Mouse (Mus musculus) midbrain, embryonic 13.5 days (tissue): ENCODE results near the gene Celf1. TPM values are rescaled to one million over a fixed set of nuclear protein-coding genes. Genes with fewer than 3 reads are reported as not detected.
A peak's percentile ranks its signal among the peaks of the same experiment; 100 is the strongest.

ENCODE experiments used
- ATAC-seq: fragments of 200-750 bp; cut with Nextera tagmentation; 2 replicates; pipeline ENCODE4 v1.8.0; 2017; ENCODE audit warnings: mild to moderate bottlenecking, moderate TSS enrichment, moderate library complexity
- H3K27ac ChIP-seq: fragments of 300-500 bp; sonication (generic); 2 replicates; pipeline ENCODE4 v1.5.1; 2015; ENCODE audit warnings: inconsistent platforms, mild to moderate bottlenecking, moderate library complexity
- H3K27me3 ChIP-seq: fragments of 300-500 bp; sonication (generic); 2 replicates; pipeline ENCODE4 v1.6.1; 2015; ENCODE audit warnings: mild to moderate bottlenecking, inconsistent platforms
- H3K36me3 ChIP-seq: fragments of 300-500 bp; sonication (generic); 2 replicates; pipeline ENCODE4 v1.6.1; 2015; ENCODE audit warnings: mild to moderate bottlenecking, inconsistent platforms
- H3K4me1 ChIP-seq: fragments of 300-500 bp; sonication (generic); replicated peaks from 2 replicates; pipeline ENCODE4 v1.6.1; 2015; ENCODE audit warnings: inconsistent platforms
- H3K4me2 ChIP-seq: fragments of 300-500 bp; sonication (generic); replicated peaks from 2 replicates; pipeline ENCODE4 v1.6.1; 2015; ENCODE audit warnings: moderate library complexity, mild to moderate bottlenecking, inconsistent platforms
- H3K4me3 ChIP-seq: fragments of 300-500 bp; sonication (generic); replicated peaks from 2 replicates; pipeline ENCODE4 v1.5.1; 2015; ENCODE audit warnings: mild to moderate bottlenecking, inconsistent platforms
- H3K9ac ChIP-seq: fragments of 300-500 bp; sonication (generic); replicated peaks from 2 replicates; pipeline ENCODE4 v1.6.1; 2015; ENCODE audit warnings: mild to moderate bottlenecking, inconsistent platforms
- H3K9me3 ChIP-seq: fragments of 300-500 bp; sonication (generic); 2 replicates; pipeline ENCODE4 v1.6.1; 2016; ENCODE audit warnings: mild to moderate bottlenecking, inconsistent platforms
- WGBS: fragments of 180-500 bp; shearing (Covaris S2); methylation state at CpG from one replicate; pipeline ENCODE4 v1.1.7; 2015; 5-methylcytosine and 5-hydroxymethylcytosine counted together
- polyA plus RNA-seq: library from polyadenylated mRNA; unstranded; fragments of >200 nt; fragmentation: Nextera tagmentation; extraction: Ambion mirVana; gene quantifications from 2 replicates; pipeline ENCODE4 v1.2.1, GENCODE M21; 2015

Celf1 gene
- polyA plus RNA-seq, 1 experiment from 2014 or later = 137 TPM

DNA sequence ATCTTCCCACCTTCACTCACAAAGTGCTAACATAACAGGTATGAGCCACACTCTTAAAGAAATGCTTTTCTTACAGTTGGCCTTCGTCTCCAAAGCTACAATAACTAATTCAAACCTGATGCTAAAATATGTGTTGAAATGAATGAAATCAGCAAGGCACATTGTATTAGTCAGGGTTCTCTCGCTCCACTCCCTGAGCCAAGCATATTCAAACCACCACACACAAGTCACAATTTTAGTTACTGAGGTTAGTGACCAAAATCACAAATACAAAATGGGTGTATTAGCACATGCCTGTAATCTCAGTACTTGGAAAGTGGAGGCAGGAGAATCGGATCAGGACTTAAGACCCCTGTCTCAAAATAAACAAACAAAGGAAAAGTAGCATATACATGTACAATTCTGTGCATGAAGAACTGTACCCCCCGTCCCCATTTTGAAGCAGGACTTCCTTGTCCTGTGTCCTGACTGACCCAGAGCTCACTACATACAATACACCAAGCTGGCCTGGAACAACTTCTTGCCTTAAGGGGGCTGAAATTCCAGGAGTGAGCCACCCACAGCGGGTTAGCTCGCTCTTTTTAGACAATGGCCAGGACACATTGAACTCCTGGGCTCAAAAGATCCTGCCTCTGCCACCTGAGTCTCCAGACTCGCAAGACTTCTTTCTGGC, 23.5 kb upstream of the Celf1 start:
- ATAC-seq = peak; percentile 5; the same call in 1 of the 2 replicates
- Histone ChIP-seq H3K27me3 (no peaks in the 10 kb centered on the region), H3K4me3 (peak overlapping the region; percentile 71), H3K9me3 (no peaks in the 10 kb centered on the region), H3K4me1 (peaks cover 28% of the 10 kb centered on the region), H3K4me2 (peak overlapping the region; percentile 71), H3K9ac (peak overlapping the region; percentile 94), H3K36me3 (peaks cover 23% of the 10 kb centered on the region), H3K27ac (peak overlapping the region; percentile 92)
- 26% methylated on average over 7 of the region's 7 CpGs for WGBS

DNA sequence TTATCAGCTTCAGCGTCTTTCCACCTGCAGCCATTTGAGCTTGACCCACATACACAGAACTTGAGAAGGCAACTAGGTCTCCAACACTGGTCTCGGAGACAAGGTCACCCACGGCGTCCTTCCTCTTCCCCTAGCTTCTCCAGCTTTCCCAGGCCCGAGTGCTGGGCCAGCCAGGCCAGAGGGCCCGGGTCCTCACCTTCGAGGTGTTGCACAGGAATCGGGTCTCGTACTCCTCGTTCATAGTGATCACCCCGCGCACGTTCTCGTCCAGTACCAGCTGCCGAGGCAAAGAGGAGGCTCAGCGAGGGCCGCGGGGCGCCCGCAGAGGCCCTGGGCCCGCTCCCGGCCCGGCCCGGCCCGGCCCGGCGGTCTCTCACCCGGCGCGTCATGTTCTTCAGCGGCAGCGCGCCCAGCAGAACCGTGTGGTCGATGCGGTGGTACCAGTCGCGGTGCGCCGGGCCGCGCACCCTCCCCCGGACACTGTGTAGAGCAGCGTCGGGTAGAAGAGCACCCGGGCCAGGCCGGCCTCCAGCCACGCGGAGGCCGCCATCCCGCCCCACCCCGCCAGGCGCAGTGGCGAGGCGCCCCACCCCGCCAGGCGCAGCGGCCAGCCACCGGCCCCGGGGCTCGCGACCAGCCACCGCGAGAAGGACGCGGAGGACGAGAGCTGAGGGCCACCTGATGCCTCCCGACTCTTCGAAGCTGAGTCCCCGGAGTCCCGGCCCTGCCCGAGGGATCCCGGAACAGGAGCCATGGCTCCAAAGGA, 22.8 kb upstream of the Celf1 start:
- peaks cover 28% of the 10 kb centered on the region for H3K4me1 ChIP-seq
- H3K27ac ChIP-seq = peak overlapping the region; percentile 92
- peak overlapping the region; percentile 71 for H3K4me2 ChIP-seq
- H3K9me3 ChIP-seq = no peaks in the 10 kb centered on the region
- H3K27me3 ChIP-seq = no peaks in the 10 kb centered on the region
- peak overlapping the region; percentile 94 for H3K9ac ChIP-seq
- H3K4me3 ChIP-seq = peak overlapping the region; percentile 71
- WGBS = under 1% methylated on average over 57 of the region's 73 CpGs
- peaks cover 18% of the 10 kb centered on the region for H3K36me3 ChIP-seq
- ATAC-seq = peak; percentile 91

DNA sequence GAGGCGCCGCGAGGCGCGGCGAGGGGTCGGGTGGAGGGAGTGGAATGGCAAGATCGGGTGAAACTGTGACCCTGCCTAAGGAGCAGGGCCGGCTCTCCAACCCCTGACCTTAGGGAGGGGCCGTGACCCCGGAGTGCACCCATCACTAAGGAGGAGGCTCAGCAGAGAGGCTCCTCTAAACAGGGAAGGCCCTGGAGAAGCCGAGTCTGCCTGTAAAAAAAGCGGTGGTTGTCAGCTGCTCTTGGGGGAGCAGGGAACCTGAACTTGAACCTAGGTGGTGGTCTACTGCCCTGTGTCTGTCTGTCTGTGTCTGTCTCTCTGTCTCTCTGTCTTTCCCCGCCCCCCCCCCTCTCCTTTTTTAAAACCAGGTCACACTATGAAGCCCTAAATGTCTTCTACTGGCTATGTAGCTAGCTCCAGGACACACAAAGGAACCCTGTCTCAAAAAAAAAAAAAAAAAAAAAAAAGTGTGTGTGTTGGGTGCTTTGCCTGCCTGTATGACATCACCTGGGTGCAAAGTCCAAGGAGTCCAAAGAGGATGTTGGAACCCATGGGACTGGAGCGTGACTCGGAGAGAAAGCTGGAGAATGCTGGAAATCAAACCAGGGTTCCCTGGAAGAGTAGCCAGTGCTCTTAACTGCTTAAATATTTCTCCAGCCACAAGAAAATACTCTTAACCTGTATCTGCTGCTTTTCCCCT, 22.0 kb upstream of the Celf1 start:
- peaks cover 11% of the 10 kb centered on the region for H3K36me3 ChIP-seq
- peaks cover 28% of the 10 kb centered on the region for H3K4me1 ChIP-seq
- 11% methylated on average over 16 of the region's 16 CpGs for WGBS
- peak; percentile 65; the same call in 1 of the 2 replicates for ATAC-seq
- H3K4me3 ChIP-seq = peak overlapping the region; percentile 71
- H3K27ac ChIP-seq = peak overlapping the region; percentile 92
- H3K27me3 ChIP-seq = no peaks in the 10 kb centered on the region
- peak overlapping the region; percentile 94 for H3K9ac ChIP-seq
- H3K9me3 ChIP-seq = no peaks in the 10 kb centered on the region
- H3K4me2 ChIP-seq = peak overlapping the region; percentile 71

DNA sequence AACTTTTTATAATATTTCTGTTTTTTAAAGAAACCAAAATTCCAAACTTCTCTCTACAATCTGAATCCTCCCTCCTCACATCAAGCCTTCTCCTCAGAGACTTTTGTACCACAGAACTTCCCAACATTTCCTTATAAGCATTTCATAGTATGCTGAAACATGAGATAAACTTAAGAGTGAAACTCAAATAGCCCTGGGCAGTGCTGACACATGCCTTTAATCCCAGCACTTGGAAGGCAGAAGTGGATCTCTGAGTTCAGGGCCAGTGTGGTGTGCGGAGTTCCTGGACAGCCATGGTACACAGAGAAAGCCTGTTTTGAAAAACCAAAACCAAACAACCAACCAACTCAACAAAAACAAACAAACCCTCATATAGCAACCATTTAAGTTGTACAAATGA, 19.0 kb upstream of the Celf1 start:
- H3K27me3 ChIP-seq = no peaks in the 10 kb centered on the region
- 90% methylated on average over 1 of the region's 1 CpGs for WGBS
- H3K9ac ChIP-seq = no peak overlapping the region
- H3K4me3 ChIP-seq = no peak overlapping the region
- no peaks in the 10 kb centered on the region for H3K36me3 ChIP-seq
- no peak for ATAC-seq
- no peaks in the 10 kb centered on the region for H3K9me3 ChIP-seq
- H3K4me1 ChIP-seq = peaks cover 18% of the 10 kb centered on the region
- no peak overlapping the region for H3K4me2 ChIP-seq
- H3K27ac ChIP-seq = no peak overlapping the region

DNA sequence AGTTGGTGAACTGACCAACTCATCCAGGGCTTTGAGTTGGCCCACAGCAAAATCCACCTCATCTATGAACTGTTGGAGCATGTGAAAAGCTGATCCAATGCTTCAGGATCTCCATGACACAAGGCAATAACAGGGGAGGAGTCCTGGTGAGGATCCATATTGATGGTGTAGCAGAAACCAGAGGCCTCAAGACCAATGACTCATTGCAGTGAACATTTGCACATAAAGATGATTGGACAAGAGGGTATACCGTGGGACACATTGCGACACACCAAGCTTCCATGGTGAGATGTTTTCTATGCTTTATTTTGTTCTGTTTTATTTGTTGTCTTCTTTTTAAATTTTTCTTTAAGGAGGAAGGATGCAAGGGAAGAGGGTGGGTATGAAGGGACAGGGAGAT, 17.5 kb upstream of the Celf1 start:
- Histone ChIP-seq H3K27me3 (no peaks in the 10 kb centered on the region), H3K4me1 (peaks cover 8% of the 10 kb centered on the region), H3K27ac (no peak overlapping the region), H3K36me3 (no peaks in the 10 kb centered on the region), H3K4me2 (no peak overlapping the region), H3K9me3 (no peaks in the 10 kb centered on the region), H3K9ac (no peak overlapping the region), H3K4me3 (no peak overlapping the region)
- 100% methylated on average over 2 of the region's 2 CpGs for WGBS
- no peak for ATAC-seq

DNA sequence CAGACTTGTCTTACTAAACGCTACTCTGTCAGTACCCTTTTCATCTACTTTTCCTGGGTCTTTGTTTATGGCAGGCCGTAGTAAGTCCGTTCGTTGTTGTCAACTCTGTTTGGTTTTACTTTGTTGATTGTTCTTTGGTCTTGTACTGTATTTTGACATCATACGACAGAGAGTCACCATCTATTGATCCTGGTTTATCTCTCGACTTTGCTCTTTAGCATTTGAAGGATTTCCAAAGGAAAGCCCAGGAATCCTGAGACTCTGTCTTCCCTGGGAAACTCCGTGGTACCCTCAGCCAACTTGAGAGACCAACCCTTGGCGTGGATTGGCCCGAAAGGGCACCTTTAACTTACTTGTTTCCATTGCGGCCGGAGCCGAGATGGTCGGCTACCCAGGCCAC, 11.6 kb upstream of the Celf1 start:
- H3K4me3 ChIP-seq = no peak overlapping the region
- no peak overlapping the region for H3K9ac ChIP-seq
- H3K27ac ChIP-seq = no peak overlapping the region
- H3K36me3 ChIP-seq = no peaks in the 10 kb centered on the region
- H3K9me3 ChIP-seq = no peaks in the 10 kb centered on the region
- 85% methylated on average over 13 of the region's 13 CpGs for WGBS
- no peak overlapping the region for H3K4me2 ChIP-seq
- no peaks in the 10 kb centered on the region for H3K27me3 ChIP-seq
- no peaks in the 10 kb centered on the region for H3K4me1 ChIP-seq
- no peak for ATAC-seq

DNA sequence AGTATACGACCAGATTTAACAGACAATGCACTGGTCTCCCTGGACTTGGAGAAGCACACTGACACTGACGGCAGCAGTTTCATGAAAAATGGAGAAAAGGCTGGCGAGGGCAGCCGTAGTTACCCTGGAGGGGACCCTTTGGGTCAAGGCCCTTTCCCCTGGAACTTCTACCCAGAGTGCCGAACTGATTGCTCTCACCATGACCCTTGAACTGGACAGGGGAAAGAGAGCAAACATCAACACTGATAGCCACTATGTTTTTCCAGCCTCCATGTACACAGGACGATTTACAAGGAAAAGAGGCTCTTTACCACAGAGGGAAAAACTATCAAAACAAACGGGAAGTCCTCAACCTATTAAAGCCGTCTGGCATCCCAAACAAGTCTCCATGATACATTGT, 8.4 kb upstream of the Celf1 start:
- Histone ChIP-seq H3K4me2 (no peak overlapping the region), H3K4me1 (no peaks in the 10 kb centered on the region)
- 88% methylated on average over 8 of the region's 8 CpGs for WGBS

DNA sequence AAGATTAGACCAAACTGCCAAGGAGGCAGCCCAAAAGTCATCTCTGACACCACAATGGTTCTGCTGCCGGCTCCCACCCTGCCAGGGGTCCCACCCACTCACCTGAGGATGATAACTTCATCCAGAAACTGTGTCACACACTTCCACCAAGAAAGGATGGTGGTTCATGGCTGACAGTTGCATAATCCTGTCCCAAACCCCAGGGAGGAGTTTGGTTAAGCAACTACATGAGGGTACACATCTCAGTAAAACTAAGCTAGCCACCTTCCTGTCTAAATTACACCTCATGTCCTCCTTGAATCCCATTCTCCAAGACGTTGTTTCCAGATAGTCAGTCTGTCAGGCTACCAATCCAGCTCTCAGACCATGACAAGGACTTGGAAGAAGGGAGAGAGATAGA, 7.9 kb upstream of the Celf1 start:
- Histone ChIP-seq H3K4me1 (no peaks in the 10 kb centered on the region), H3K27me3 (no peaks in the 10 kb centered on the region), H3K36me3 (no peaks in the 10 kb centered on the region), H3K4me2 (no peak overlapping the region), H3K9me3 (no peaks in the 10 kb centered on the region), H3K9ac (no peak overlapping the region), H3K4me3 (no peak overlapping the region), H3K27ac (no peak overlapping the region)
- ATAC-seq = no peak
- 60% methylated on average over 2 of the region's 2 CpGs for WGBS

More for the DNA sequence above, 8.4 kb upstream of the Celf1 start:
- no peak for ATAC-seq
- H3K36me3 ChIP-seq = no peaks in the 10 kb centered on the region
- no peak overlapping the region for H3K9ac ChIP-seq
- H3K9me3 ChIP-seq = no peaks in the 10 kb centered on the region
- no peak overlapping the region for H3K4me3 ChIP-seq
- H3K27ac ChIP-seq = no peak overlapping the region
- no peaks in the 10 kb centered on the region for H3K27me3 ChIP-seq

DNA sequence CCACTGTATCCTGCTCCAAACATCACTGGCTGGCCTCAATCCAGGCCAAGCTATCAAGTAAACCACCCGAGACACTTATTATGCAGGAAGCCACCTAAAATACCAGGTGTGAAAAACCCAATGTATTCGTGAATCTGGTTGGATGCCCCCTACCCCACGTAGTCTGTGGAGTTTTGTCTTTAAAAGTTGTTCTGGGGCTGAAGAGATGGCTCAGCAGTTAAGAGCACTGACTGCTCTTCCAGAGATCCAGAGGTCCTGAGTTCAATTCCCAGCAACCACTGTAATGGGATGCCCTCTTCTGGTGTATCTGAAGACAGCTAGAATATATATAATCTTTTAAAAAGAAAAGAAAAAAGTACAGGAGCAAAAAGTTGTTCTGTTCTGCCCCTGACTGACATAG, 1.8 kb upstream of the Celf1 start:
- 80% methylated on average over 3 of the region's 3 CpGs for WGBS

DNA sequence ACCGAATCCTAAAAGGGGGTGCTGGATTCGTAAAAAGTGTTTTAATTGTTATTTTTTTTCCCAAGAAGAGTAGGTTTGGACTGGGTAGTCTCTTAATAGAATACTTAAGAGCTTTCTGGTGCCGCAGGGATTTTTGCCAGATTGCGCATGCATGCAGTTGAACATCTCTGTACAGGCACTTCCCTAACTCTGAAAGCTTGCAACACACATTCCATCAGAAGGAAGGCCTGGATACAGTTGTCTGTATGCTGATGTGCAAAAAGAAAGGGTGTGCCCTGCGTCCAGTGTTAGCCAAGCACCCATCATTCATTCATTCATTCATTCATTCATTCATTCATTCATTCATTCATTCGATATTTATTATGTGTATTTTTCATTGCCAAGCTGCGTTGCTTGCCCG, 432 bp upstream of the Celf1 start:
- Histone ChIP-seq H3K9me3 (no peaks in the 10 kb centered on the region), H3K36me3 (no peaks in the 10 kb centered on the region), H3K27me3 (no peaks in the 10 kb centered on the region), H3K27ac (peak overlapping the region; percentile 92), H3K4me2 (peak overlapping the region; percentile 82), H3K9ac (peak overlapping the region; percentile 95), H3K4me3 (peak overlapping the region; percentile 96), H3K4me1 (peaks cover 32% of the 10 kb centered on the region)
- WGBS = 49% methylated on average over 8 of the region's 8 CpGs
- ATAC-seq = peak; percentile 67

More for the DNA sequence above, 1.8 kb upstream of the Celf1 start:
- H3K9me3 ChIP-seq = no peaks in the 10 kb centered on the region
- no peaks in the 10 kb centered on the region for H3K27me3 ChIP-seq
- H3K4me1 ChIP-seq = peaks cover 24% of the 10 kb centered on the region
- no peak overlapping the region for H3K4me3 ChIP-seq
- no peak overlapping the region for H3K9ac ChIP-seq
- H3K36me3 ChIP-seq = no peaks in the 10 kb centered on the region
- no peak overlapping the region for H3K4me2 ChIP-seq
- no peak for ATAC-seq
- H3K27ac ChIP-seq = no peak overlapping the region

DNA sequence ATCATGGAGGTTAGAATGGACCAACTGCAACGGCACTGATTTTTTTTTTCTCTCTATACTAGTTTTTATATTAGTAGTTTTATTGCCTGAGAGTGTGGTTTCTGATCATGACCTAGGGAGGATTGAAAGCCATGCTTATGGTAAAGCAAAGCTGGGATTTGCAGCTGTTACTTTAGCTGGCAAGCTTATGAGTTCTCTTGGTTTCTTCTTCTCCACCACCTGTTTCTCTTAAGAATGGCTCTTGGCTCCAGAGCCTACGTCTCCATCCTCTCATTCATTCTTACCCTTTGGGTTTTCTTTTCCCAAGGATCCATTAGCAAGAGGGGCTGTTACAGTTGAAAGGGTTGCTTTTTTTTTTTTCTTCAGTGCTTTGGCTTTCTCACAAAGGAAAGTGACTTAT, 1.6 kb downstream of the Celf1 start:
- H3K36me3 ChIP-seq = no peaks in the 10 kb centered on the region
- H3K4me1 ChIP-seq = peaks cover 32% of the 10 kb centered on the region
- H3K9ac ChIP-seq = peak overlapping the region; percentile 95; the same call in 1 of the 2 replicates
- ATAC-seq = no peak
- WGBS = 48% methylated on average over 2 of the region's 2 CpGs
- peak overlapping the region; percentile 82 for H3K4me2 ChIP-seq
- no peaks in the 10 kb centered on the region for H3K9me3 ChIP-seq
- no peaks in the 10 kb centered on the region for H3K27me3 ChIP-seq
- H3K27ac ChIP-seq = 0 out of 2 replicates have a peak overlapping the region, but pooled peaks have one; percentile 92
- H3K4me3 ChIP-seq = peak overlapping the region; percentile 96

DNA sequence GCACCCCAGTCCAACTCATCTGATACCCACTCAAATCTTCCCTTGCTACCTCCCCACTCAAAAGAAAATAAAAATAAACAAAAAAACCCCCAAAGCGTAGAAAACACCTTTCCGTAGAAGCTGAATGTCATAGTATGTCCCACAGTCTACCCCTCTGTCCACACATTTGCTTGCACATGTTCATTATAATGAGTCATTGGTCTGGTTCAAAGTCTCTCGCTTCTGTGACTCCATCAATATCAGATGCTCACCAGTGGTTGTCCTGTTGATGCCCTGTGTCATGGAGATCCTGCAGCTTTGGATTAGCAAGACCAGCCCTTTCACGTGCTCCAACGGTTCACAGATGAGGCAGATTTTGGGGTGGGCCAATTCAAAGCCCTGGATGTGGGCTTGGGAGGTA, 10.0 kb downstream of the Celf1 start:
- Histone ChIP-seq H3K4me1 (peaks cover 21% of the 10 kb centered on the region; the same call in 1 of the 2 replicates), H3K9me3 (no peaks in the 10 kb centered on the region), H3K27me3 (no peaks in the 10 kb centered on the region), H3K9ac (no peak overlapping the region), H3K27ac (no peak overlapping the region), H3K4me3 (no peak overlapping the region), H3K4me2 (no peak overlapping the region), H3K36me3 (peaks cover 6% of the 10 kb centered on the region; the same call in 1 of the 2 replicates)
- no peak for ATAC-seq
- 78% methylated on average over 5 of the region's 5 CpGs for WGBS
